Mouse (Mus musculus) kidney, adult 18-20 months (tissue): ENCODE measurements around the gene Pde12.

Experiments used
- DNase-seq: peaks from one replicate; pipeline ENCODE4 v3.0.0; 2021

Gene Pde12

DNA sequence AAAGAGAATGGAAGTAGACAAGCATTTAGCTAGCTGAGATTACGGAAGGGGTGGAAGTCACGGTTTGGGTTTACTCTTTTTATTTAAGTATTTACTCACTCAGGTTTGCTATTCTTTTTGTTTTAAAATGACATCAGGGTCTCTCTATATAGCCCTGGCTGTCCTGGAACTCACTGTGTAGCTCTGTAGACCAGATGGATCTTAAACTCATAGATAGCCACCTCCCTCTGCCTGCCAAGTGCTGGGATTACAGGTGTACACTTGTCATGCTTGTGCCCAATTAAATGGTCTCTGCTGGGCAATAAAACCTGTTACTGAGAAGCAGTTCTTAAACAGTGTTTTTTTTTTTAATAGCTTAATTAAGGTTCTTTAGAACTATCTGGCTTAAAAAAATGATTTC is 29.7 kb downstream of the Pde12 start:
- DNase-seq: no peak

DNA sequence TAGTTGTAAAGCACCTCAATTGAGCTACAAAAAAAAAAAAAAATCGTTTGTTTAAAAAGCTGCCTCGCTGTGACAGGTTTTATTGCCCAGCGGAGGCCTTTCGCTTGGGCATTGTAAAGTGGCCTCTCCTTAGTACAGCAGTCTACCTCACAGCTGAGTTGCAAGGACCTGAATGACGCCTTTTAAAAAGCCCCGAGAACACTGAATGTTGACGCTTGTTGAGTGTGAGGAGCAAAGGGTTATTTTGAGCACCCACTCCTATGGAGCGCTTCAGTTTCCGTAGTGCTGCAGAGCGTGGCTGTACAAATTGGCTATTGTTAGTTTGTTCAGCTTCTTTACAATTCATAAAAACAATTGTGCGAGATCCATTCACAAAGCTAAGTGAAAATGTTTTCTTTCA is 30.4 kb downstream of the Pde12 start:
- no peak for DNase-seq

DNA sequence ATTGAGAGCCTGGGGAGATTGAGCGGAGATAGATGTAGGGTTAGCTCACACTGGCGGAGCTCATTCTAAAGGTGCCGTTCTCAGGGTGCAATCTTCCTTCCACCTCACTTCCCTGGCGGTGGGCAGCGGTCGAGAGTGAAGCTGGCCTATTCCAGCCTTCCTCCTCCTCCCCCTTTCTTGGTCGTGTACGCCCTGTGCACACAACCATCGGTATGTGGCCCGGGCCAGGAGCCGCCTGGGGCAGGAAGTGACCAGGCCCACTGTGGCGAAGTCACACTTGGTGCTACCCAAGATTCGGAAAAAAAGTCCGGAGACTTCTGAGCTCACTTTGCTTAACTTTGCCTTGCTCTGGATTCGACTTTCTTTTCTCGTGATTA is 31.0 kb downstream of the Pde12 start:
- DNase-seq: peak; percentile 73

DNA sequence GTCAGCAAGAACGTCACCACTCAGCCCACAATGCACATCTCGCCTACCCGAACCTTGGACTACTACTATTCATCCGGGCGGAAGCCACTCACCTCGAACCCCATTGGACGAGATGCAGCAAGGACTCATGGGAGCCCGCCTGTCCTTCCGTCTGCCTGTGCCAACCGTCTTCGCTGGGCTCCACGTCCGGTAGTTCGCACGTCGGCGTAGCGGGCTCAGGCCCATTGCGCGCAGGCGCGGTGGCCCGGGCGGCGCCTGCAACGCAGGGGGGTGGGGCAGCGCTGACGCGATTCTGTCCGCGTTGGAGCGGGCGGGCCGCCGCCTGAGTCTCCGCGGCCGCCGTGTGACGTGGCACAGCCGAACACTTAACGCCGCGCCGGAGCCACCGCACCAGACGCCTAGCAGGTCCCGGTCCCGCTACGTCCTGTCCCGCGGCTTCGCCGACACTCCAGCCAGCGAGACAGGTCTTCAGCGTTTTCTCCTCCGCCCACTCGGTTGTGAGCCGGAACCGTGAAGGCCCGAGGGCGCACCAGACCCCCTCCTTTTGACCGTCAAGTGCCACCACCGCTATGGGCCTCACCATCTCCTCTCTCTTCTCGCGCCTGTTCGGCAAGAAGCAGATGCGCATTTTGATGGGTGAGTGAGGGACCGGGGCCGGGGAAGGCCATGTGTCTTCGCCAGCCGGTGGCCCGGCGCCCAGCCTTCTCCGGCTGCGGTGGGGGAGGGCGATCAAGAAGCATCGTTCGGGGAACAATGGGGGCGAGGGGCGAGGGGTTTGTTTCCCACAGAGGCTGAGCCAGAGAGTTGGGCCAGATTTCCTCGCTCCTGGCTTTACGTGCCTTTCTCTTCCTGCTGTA is 31.6 kb downstream of the Pde12 start, which contains the start of gene Arf4:
Gene Arf4, plus strand, starts transcription at position 224 of the 857 bp plus-strand sequence.
- DNase-seq: peak; percentile 97

DNA sequence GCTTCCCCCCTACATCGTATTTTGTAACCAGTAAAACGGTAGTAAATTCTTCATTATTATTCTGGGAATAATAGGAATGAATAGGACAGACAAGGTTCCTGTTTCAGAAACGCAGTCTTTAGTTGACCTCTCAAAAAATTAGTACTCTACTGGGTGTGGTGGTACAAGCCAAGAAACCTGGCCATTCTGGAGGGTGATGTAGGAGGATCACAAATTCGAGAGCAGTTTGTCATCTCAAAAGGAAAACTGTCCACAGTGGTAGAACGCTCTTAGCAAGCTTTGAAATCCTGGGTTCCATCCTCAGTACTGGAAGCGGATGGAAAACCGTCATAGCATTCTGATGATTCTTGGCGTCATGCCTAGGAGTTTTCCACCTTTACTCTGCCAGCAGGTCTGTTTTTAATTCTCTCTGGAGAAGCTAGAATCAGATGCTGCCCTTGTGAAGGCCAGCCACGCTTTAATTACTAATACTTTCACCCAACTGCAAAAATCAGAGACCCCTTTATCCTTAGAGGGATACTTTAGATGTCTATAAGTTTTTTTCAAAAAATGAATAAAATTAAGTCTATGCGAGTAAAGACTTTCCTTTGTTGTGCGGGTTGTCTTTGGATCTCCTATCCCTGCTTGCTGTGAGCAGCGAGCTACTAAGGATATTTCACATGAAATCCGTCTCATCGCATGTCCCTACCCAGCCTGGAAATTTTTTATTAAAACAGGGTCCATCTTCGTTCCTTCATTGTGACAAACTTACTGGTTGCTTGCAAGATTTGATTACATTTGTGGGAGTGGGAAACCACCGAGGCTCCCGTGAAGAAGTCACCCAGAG is 32.4 kb downstream of the Pde12 start:
- peak; percentile 43 for DNase-seq

DNA sequence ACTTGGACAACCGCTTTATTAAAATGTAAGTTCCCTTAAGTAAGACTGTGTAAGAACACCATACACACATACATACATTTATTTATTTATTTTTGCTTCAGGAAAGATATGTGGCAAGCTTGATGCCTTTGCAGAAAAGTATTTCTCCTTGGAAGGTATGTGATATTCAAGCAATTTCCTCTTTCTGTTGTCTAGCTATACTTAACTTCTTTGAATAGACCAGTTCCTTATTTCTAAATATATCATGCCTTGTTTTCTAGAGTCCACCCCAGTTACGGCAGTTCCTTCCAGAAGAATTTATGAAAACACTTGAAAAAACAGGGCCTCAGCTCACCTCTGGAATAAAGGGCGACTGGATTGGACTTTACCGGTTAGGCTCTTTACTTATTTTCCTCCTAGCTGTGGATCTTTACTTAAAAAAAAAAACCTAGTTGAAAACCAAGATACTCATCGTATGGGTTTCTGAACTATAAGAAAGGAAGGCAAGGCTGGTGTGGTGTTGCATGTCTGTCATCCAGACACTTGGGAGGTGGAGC is 43.0 kb downstream of the Pde12 start:
- no peak for DNase-seq

DNA sequence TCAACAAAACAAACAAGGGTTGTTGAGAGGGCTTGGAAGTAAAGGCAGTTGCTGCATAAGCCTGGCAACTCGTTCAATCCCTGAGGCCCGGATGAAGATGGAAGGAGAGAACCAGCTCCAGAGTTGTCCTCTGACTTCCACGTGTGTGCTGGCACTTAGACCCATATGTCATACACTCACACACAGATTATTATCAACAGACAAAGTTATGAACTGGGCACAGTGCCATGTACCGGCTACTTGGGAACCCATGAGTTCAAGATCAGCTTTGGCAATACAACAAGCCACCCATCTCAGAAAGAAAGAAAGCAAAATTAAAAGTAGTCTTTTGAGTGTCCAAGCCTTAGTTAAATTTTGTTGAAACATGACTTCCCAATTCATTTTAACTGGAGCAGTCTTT is 44.4 kb downstream of the Pde12 start:
- DNase-seq: no peak

DNA sequence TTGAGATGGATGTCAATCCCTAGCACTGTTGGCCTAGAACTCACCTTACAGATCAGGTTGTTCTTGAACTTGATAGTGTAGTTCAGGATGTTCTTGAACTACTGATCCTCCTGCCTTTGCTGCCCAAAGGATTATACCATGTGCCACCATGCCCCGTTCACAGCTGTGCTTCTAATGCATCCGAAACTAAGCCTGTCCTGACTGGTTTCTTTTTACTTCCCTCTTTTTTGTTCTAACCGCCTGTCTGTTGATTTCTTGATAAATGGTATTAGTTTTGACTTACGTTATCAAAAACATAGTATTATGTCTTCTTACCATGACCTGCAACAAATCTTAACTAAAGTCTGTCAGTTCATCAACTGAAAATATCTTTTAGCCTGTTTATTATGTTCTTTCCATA is 59.0 kb downstream of the Pde12 start:
- no peak for DNase-seq
